Mouse (Mus musculus) 3T3-L1 (cell line): ENCODE data around the gene Bloc1s6.

ENCODE experiments used
- DNase-seq: peaks from one replicate; pipeline ENCODE4 v3.0.0-alpha.2; 2015; ENCODE audit warnings: low read depth, low spot score

The Bloc1s6 gene

DNA sequence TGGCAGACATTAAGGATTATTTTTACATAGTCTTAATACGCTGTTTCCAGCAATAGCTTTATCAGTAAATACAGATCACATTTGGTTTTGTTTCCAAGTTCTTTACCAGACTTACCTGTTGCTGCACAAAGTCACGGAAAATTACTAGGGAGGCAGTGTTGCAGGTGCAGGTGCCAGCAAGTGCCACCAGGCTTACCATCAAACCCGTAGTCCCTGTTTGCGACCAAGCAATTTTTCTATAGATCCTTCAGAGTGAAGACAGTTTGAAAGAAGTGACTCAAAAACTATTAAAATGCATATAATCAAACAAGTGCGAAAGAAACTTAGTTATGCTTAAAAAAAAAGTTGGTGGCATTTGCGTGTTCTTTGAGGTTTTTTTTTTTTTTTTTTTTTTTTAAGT is 26.2 kb downstream of the Bloc1s6 start:
- peak; percentile 37 for DNase-seq

- peak; percentile 56 for DNase-seq
These were observed 26.9 kb downstream of the Bloc1s6 start, which contains the start of gene Sqor for GRCm38 (mm10) chr2:122765071-122765793. Gene Sqor, plus strand, starts transcription at chr2:122765237.

- peak; percentile 25 for DNase-seq
These were observed 27.5 kb downstream of the Bloc1s6 start for GRCm38 (mm10) chr2:122765794-122766145.

- no peak for DNase-seq
These were observed 32.7 kb downstream of the Bloc1s6 start for GRCm38 (mm10) chr2:122771002-122771401.

- no peak for DNase-seq
These were observed 34.6 kb downstream of the Bloc1s6 start for GRCm38 (mm10) chr2:122772899-122773298.

GRCm38 (mm10) chr2:122775491-122775890 is 37.2 kb downstream of the Bloc1s6 start:
- peak; percentile 64 for DNase-seq

DNA sequence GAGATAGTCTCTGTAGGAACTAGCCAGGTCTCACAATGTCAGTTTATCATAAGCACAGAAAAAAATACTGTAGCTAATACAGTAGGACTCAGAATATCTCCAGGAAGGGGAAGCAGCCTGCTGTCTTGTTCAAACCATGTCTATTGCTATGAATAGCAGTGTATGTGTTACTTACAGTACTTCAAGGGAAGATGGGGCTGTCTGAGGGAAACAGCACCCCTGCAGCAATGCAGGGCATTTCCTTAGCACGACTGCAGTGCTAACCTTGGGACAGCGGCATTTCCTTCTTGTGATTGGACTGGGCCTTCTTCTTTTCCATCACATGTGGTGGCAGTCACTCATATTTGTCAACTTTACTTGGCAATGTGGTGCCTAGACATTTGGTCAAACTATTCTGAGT is 38.5 kb downstream of the Bloc1s6 start:
- DNase-seq: no peak

- DNase-seq: no peak
These were observed 41.7 kb downstream of the Bloc1s6 start for GRCm38 (mm10) chr2:122779967-122780366.

DNA sequence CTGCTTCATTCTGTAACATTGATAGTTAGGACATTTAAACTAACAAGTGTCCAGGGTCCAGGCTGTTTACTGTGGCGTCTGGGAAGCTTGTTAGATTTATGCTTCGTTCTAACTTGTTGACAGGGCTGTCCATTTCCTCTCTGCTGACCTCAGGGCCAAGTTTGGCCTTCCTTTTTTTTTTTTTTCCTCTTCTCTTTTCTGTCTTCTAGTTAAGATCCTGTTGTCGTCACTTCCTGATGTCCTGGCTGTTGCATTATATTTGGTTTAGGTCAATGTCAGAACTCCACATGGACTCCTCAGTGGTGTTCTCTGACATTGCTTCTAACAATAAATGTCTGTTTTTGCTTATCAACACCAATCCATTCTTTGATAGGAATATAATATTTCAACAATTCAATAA is 42.1 kb downstream of the Bloc1s6 start:
- no peak for DNase-seq

DNA sequence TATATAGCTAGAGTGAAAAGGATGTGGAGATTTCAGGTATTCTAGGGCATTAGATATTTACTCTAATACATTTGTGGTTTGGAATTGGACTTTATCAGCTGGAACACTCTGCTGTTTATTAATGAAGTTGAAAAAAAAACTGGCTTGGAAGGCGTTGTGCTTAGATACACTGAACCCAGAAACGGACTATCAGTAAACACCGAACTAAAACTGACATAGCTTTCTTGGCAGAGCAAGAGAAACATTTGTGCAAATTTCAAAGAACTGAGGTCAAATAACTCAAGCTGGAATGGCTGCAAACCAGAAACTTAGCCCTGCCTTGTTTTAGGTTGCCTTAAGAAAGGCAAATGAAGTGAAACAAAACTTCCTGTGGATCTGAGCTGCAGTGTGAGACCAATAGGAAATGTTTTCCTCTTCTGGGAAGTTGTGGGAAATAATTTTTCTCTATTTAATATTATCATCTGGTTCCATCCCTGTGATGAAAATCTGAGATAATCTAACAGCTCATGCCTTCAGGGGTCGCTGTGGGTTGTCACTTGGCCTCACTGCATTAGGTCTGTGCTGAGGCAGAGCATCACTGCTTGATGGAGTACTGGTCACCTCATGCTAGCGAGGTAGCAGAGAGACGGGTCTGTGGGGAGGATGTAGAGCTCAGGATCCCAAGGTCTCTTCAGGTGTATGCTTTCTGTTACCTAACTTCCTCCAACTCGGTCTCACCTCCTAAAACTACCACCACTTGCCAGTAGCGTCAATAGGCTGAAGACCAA is 43.5 kb downstream of the Bloc1s6 start:
- no peak for DNase-seq

DNA sequence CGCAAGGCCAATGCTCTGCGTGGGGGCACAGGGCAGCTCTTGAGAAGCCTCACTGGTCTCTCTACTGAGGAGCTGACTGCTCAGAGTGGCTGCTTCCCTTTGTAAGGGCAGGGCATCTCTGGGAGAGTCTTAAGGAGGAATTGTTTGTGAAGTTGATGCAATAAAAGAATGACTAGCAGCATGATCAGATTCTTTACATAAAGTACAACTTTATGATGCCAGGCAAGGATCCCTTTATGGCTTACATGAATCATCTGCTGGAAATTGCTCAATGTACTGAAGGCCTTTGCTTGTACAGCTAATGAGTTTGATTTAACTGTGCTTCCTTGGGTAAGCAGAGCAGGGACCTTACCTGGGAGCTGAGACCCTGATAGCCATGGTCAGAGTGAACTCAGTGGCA is 45.4 kb downstream of the Bloc1s6 start:
- peak; percentile 22 for DNase-seq

DNA sequence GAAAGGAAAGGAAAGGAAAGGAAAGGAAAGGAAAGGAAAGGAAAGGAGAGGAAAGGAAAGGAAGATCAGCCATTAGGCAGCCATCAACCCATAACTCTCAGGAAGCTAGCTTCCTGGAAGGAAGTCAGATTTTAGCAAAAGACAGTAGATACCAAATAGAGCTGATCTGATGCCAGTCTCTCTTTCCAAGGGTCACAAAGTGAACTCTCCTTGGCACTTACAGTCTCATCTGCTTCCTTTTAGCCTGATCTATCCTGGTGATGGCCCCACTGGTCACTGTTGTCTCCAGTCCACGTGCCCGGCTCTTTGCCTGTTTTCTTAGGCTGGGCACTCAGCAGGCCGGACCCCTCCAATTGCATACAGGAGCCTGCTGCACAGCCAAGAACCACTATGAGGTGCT is 46.4 kb downstream of the Bloc1s6 start:
- no peak for DNase-seq

DNA sequence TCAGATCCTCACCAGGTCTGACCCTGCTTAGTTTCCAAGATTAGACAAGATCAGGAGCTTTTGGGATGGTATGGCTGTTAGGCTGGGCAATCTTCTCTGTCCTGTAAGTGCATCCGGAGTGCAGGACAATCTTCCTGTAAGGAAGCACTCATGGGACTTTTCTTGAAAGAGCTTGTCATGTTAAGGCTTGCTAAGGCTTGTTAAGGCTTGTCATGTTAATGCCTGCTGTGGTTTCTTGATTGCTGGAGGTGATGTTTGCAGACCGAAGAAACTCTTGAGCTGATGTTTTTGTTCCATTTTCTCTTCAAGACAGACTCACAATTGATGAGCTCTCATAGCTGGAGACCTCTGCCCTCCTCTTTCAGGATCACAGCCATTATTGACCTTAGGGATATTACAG is 47.9 kb downstream of the Bloc1s6 start:
- DNase-seq: no peak

- no peak for DNase-seq
These were observed 51.0 kb downstream of the Bloc1s6 start for GRCm38 (mm10) chr2:122789311-122789710.

DNA sequence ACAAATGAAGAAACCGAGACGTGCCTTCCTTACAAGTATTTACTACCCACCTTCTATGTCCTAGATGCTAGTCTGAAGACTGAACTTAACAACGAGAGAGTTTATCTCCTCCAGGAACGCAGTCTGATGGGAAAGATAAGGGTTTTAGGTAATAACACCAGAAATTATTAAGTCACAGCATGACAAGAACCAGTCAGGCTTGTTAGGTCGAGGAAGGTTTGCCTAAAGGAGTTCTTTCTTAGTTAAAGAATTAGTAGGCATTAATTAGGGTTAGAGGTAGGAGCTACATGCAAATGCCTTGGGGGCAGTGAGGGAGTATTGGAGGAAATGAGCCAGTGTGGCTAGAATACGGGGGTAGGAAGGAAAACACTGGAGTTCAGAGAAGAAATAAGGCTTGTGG is 51.4 kb downstream of the Bloc1s6 start:
- DNase-seq: no peak
